Mouse (Mus musculus) adrenal gland, adult 8-10 months (tissue): ENCODE data around the gene Samt3. TPM values are rescaled to one million over a fixed set of nuclear protein-coding genes. Genes with fewer than 3 reads are reported as not detected.

Source experiments
- DNase-seq: peaks from one replicate; pipeline ENCODE4 v3.0.0; 2022
- total RNA-seq, 4 experiments: library from RNA; stranded (reverse); gene quantifications; 2 replicates each; pipeline ENCODE4 v1.2.4; 2022

The Samt3 gene
- total RNA-seq: not detected

GRCm38 (mm10) chrX:86043899-86044298 is at the start of gene Samt3:
TSS of gene Samt3 (plus strand) at chrX:86044199.
- no peak for DNase-seq

GRCm38 (mm10) chrX:86016591-86016990 is 27.4 kb upstream of the Samt3 start:
- no peak for DNase-seq

- no peak for DNase-seq
Measured at GRCm38 (mm10) chrX:86088672-86089071, 44.7 kb downstream of the Samt3 start.

Other genes starting within 250 kb of the Samt3 start
- under 1 TPM; 0.21 to 0.71 (median 0.50) TPM for gene 5430427O19Rik, start 173.8 kb upstream of the Samt3 start, total RNA-seq
- gene Nr0b1, start 147.6 kb downstream of the Samt3 start, total RNA-seq: 10 to 100 TPM in 2 of 4 experiments, 1 to 10 TPM in 2; 3.7 to 24.1 (median 12.0) TPM